Mouse (Mus musculus): Measurements from ENCODE around the gene Adpgk. TPM values are rescaled to one million over a fixed set of nuclear protein-coding genes. Genes with fewer than 3 reads are reported as not detected.
"Not testable (repeated sequence)": the region's sequence is repeated elsewhere in the genome, so short reads cannot be mapped to it uniquely, and the experiment has no call there.

Gene Adpgk
- polyA plus RNA-seq, 1 experiment from 2014 or later, result 26.7 TPM

GRCm38 (mm10) chr9:59352586-59353252 is 61.4 kb downstream of the Adpgk start:
- H3K4me3 ChIP-seq (ENCODE audit: low read depth, low read length), result peak overlapping the region; percentile 72
- DNase-seq (ENCODE audit: low spot score) (peak; percentile 11), ATAC-seq (peak; percentile 18; the same call in 1 of the 2 replicates)
- H3K27me3 ChIP-seq (replicated peaks; ENCODE audit: insufficient read depth, low read length), result no peaks in the 10 kb centered on the region
- WGBS, result 8% methylated on average over 15 of the region's 15 CpGs
- no peaks in the 10 kb centered on the region; the same call in 1 of the 2 replicates for H3K4me1 ChIP-seq (ENCODE audit: insufficient read depth, low read depth, low read length)
- no peaks in the 10 kb centered on the region for H3K36me3 ChIP-seq (ENCODE audit: insufficient read depth, low read length)
- TF ChIP-seq CTCF (IDR thresholded peaks at IDR 0.05) (no peak), EP300 (IDR thresholded peaks at IDR 0.05) (no peak)
- H3K9me3 ChIP-seq (ENCODE audit: low read length), result no peaks in the 10 kb centered on the region
- H3K27ac ChIP-seq (ENCODE audit: low read length), result peak overlapping the region; percentile 88
- H3K9ac ChIP-seq (replicated peaks; ENCODE audit: low read depth), result peak overlapping the region; percentile 46; the same call in 1 of the 2 replicates
- peak overlapping the region; percentile 67 for H3K4me2 ChIP-seq (replicated peaks; ENCODE audit: low read depth, low read length)

GRCm38 (mm10) chr9:59353253-59353639 is 61.9 kb downstream of the Adpgk start, which contains the start of gene Bbs4:
Gene Bbs4 (minus strand): TSS chr9:59353508.
- peak within 1 kb of the TSS; percentile 88 for H3K27ac ChIP-seq (ENCODE audit: low read length)
- H3K9ac ChIP-seq (replicated peaks; ENCODE audit: low read depth), result peak within 1 kb of the TSS; percentile 46; the same call in 1 of the 2 replicates
- peak; percentile 18; the same call in 1 of the 2 replicates for TF ChIP-seq CTCF (IDR thresholded peaks at IDR 0.05)
- no peak for TF ChIP-seq EP300 (IDR thresholded peaks at IDR 0.05)
- peak within 1 kb of the TSS; percentile 67 for H3K4me2 ChIP-seq (replicated peaks; ENCODE audit: low read depth, low read length)
- H3K36me3 ChIP-seq (ENCODE audit: insufficient read depth, low read length), result no peaks in the 10 kb centered on the region
- no peaks in the 10 kb centered on the region for H3K9me3 ChIP-seq (ENCODE audit: low read length)
- H3K27me3 ChIP-seq (replicated peaks; ENCODE audit: insufficient read depth, low read length), result no peaks in the 10 kb centered on the region
- peak within 1 kb of the TSS; percentile 72 for H3K4me3 ChIP-seq (ENCODE audit: low read depth, low read length)
- peak; percentile 96 for DNase-seq (ENCODE audit: low spot score)
- 1% methylated on average over 30 of the region's 32 CpGs for WGBS
- peak; percentile 99 for ATAC-seq
- no peaks in the 10 kb centered on the region; the same call in 1 of the 2 replicates for H3K4me1 ChIP-seq (ENCODE audit: insufficient read depth, low read depth, low read length)

GRCm38 (mm10) chr9:59358041-59358440 is 66.7 kb downstream of the Adpgk start:
- DNase-seq (ENCODE audit: low spot score); H3K4me1 ChIP-seq (ENCODE audit: insufficient read depth, low read depth, low read length); H3K9me3 ChIP-seq (ENCODE audit: low read length); H3K27ac ChIP-seq (ENCODE audit: low read length); ATAC-seq; H3K36me3 ChIP-seq (ENCODE audit: insufficient read depth, low read length); H3K27me3 ChIP-seq (replicated peaks; ENCODE audit: insufficient read depth, low read length); H3K9ac ChIP-seq (replicated peaks; ENCODE audit: low read depth); H3K4me2 ChIP-seq (replicated peaks; ENCODE audit: low read depth, low read length); H3K4me3 ChIP-seq (ENCODE audit: low read depth, low read length): not testable (repeated sequence)
- 50% methylated on average over 1 of the region's 1 CpGs for WGBS
- TF ChIP-seq CTCF (IDR thresholded peaks at IDR 0.05), result peak; percentile 45

- not testable (repeated sequence) for H3K4me2 ChIP-seq (replicated peaks; ENCODE audit: low read depth, low read length); ATAC-seq; H3K27ac ChIP-seq (ENCODE audit: low read length); H3K9me3 ChIP-seq (ENCODE audit: low read length); H3K9ac ChIP-seq (replicated peaks; ENCODE audit: low read depth); H3K36me3 ChIP-seq (ENCODE audit: insufficient read depth, low read length); H3K4me3 ChIP-seq (ENCODE audit: low read depth, low read length); H3K4me1 ChIP-seq (ENCODE audit: insufficient read depth, low read depth, low read length); DNase-seq (ENCODE audit: low spot score); H3K27me3 ChIP-seq (replicated peaks; ENCODE audit: insufficient read depth, low read length)
- no CpG with 5 or more reads among the region's 3 CpGs for WGBS
Observed at GRCm38 (mm10) chr9:59360487-59360886, 69.1 kb downstream of the Adpgk start.

- Histone ChIP-seq H3K9me3 (ENCODE audit: low read length) (no peaks in the 10 kb centered on the region), H3K36me3 (ENCODE audit: insufficient read depth, low read length) (no peaks in the 10 kb centered on the region), H3K9ac (replicated peaks; ENCODE audit: low read depth) (no peak overlapping the region), H3K4me2 (replicated peaks; ENCODE audit: low read depth, low read length) (no peak overlapping the region), H3K4me3 (ENCODE audit: low read depth, low read length) (no peak overlapping the region), H3K27ac (ENCODE audit: low read length) (no peak overlapping the region), H3K4me1 (ENCODE audit: insufficient read depth, low read depth, low read length) (no peaks in the 10 kb centered on the region), H3K27me3 (replicated peaks; ENCODE audit: insufficient read depth, low read length) (no peaks in the 10 kb centered on the region)
- ATAC-seq, result no peak
- no peak for TF ChIP-seq CTCF (IDR thresholded peaks at IDR 0.05)
- no peak for TF ChIP-seq EP300 (IDR thresholded peaks at IDR 0.05)
- no peak for DNase-seq (ENCODE audit: low spot score)
- 73% methylated on average over 5 of the region's 5 CpGs for WGBS
Observed at GRCm38 (mm10) chr9:59369220-59369619, 77.9 kb downstream of the Adpgk start.

- Histone ChIP-seq H3K9ac (replicated peaks; ENCODE audit: low read depth) (no peak overlapping the region), H3K4me2 (replicated peaks; ENCODE audit: low read depth, low read length) (no peak overlapping the region), H3K4me3 (ENCODE audit: low read depth, low read length) (no peak overlapping the region), H3K27me3 (replicated peaks; ENCODE audit: insufficient read depth, low read length) (no peaks in the 10 kb centered on the region), H3K27ac (ENCODE audit: low read length) (no peak overlapping the region), H3K9me3 (ENCODE audit: low read length) (no peaks in the 10 kb centered on the region), H3K4me1 (ENCODE audit: insufficient read depth, low read depth, low read length) (no peaks in the 10 kb centered on the region), H3K36me3 (ENCODE audit: insufficient read depth, low read length) (no peaks in the 10 kb centered on the region)
- TF ChIP-seq CTCF (IDR thresholded peaks at IDR 0.05) (no peak), EP300 (IDR thresholded peaks at IDR 0.05) (no peak)
- ATAC-seq, result no peak
- no peak for DNase-seq (ENCODE audit: low spot score)
- 84% methylated on average over 9 of the region's 9 CpGs for WGBS
Observed at GRCm38 (mm10) chr9:59369646-59370045, 78.3 kb downstream of the Adpgk start.

Other genes starting within 250 kb of the Adpgk start
- 13.3 and 15.8 TPM in 2 replicates for gene Bbs4, start 62.0 kb downstream of the Adpgk start, polyA plus RNA-seq (2015; fragmentation: Nextera tagmentation; extraction: Ambion mirVana)
- 7.0 and 9.2 TPM in 2 replicates for gene Arih1, start 195.1 kb downstream of the Adpgk start, polyA plus RNA-seq (2015; fragmentation: Nextera tagmentation; extraction: Ambion mirVana)
- 61.6 and 69.9 TPM in 2 replicates for gene Hexa, start 248.0 kb downstream of the Adpgk start, polyA plus RNA-seq (2015; fragmentation: Nextera tagmentation; extraction: Ambion mirVana)
- 0.57 and 0.83 TPM in 2 replicates for gene Tmem202, start 248.3 kb downstream of the Adpgk start, polyA plus RNA-seq (2015; fragmentation: Nextera tagmentation; extraction: Ambion mirVana)

Data from lung, postnatal 0 days (tissue).